ENCODE assay signal across 8 mouse cellular contexts in the genomic region with DNA sequence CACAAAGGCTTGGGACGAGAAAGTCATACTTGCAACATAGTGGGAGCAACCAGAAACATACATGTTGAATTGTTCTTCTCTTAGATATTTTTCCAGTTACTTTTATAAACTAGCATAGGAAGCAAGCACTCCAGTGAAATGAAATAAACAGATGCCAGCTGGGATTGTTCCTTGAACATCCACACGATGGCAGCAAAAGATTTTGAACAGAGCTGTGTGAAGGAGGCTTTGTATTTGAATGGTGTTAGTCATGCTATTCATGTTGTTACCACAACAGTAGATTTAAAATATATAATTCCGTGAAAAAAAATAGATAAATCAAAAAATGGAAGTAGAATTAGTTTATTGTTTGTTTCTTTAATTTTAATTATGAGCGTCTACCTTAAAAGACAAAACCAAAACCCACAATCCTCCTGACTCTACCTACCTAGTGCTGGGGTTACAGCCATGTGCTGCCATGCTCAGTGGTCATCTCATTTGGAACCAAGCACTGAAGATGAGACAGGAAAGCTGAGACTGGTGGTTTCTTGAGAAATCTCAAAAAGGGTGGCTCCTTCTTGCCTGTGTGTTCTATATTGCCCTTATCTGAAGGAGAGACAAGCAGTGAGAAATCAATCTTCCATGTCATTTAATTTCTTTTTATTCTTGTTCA.
DNase-seq lines count a peak whose midpoint lies in the region; ATAC-seq and TF ChIP-seq lines count a peak whose summit lies in the region.

No protein-coding gene starts in this region.

- WGBS in forebrain, postnatal 0 days, result 17% methylated on average over 4 of the region's 4 CpGs
- 20% methylated on average over 4 of the region's 4 CpGs for WGBS in limb, embryonic 10.5 days

- no peaks in the 10 kb centered on the region for H3K36me3 ChIP-seq in G1E (replicated peaks)
- H3K36me3 ChIP-seq in forebrain, postnatal 0 days (ENCODE audit: insufficient read depth), result no peaks in the 10 kb centered on the region
- no peaks in the 10 kb centered on the region for H3K36me3 ChIP-seq in limb, embryonic 10.5 days

- peak; percentile 27; the same call in 1 of the 2 replicates for TF ChIP-seq CTCF in G1E (IDR thresholded peaks at IDR 0.05; ENCODE audit: low read depth, low read length)
- TF ChIP-seq CTCF in forebrain, postnatal 0 days (IDR thresholded peaks at IDR 0.05; ENCODE audit: low read depth), result peak; percentile 86

- DNase-seq in 3T3-L1 (ENCODE audit: low read depth, low spot score) (peak; percentile 83), G1E (ENCODE audit: low spot score) (no peak)
- peak; percentile 68 for DNase-seq in cerebellum, adult 8-10 months
- peak; percentile 90 for DNase-seq in forebrain, postnatal 0 days
- DNase-seq in kidney, adult 18-20 months, result peak; percentile 45
- DNase-seq in limb, embryonic 10.5 days (ENCODE audit: low spot score), result peak; percentile 63
- DNase-seq in neural tube, embryonic 10.5 days (ENCODE audit: extremely low spot score, low spot score), result peak; percentile 49
- no peak for DNase-seq in spleen, adult 12 weeks (ENCODE audit: low spot score)

- no peaks in the 10 kb centered on the region for H3K27me3 ChIP-seq in G1E (ENCODE audit: insufficient read depth, low read length)
- H3K27me3 ChIP-seq in forebrain, postnatal 0 days (ENCODE audit: insufficient read depth, low read length), result no peaks in the 10 kb centered on the region
- H3K27me3 ChIP-seq in limb, embryonic 10.5 days (ENCODE audit: low read depth, poor library complexity, severe bottlenecking), result no peaks in the 10 kb centered on the region

- no peaks in the 10 kb centered on the region for H3K9me3 ChIP-seq in G1E (replicated peaks)
- H3K9me3 ChIP-seq in forebrain, postnatal 0 days (ENCODE audit: low read length), result no peaks in the 10 kb centered on the region
- H3K9me3 ChIP-seq in limb, embryonic 10.5 days (replicated peaks), result no peaks in the 10 kb centered on the region

- H3K4me2 ChIP-seq in forebrain, postnatal 0 days (ENCODE audit: low read depth), result no peak overlapping the region

- no peak overlapping the region for H3K27ac ChIP-seq in forebrain, postnatal 0 days (ENCODE audit: low read depth, low read length)
- H3K27ac ChIP-seq in limb, embryonic 10.5 days, result no peak overlapping the region

- no peaks in the 10 kb centered on the region for H3K4me1 ChIP-seq in G1E (ENCODE audit: insufficient read depth, low read depth, low read length)
- H3K4me1 ChIP-seq in forebrain, postnatal 0 days (ENCODE audit: insufficient read depth), result no peaks in the 10 kb centered on the region
- no peaks in the 10 kb centered on the region for H3K4me1 ChIP-seq in limb, embryonic 10.5 days

- ATAC-seq in G1E (ENCODE audit: extremely low read depth, insufficient number of reproducible peaks, low FRiP score, poor library complexity, severe bottlenecking), result peak; percentile 57; the same call in 1 of the 2 replicates
- ATAC-seq in forebrain, postnatal 0 days, result peak; percentile 85

- H3K4me3 ChIP-seq in G1E (ENCODE audit: low read depth, low read length), result no peak overlapping the region
- H3K4me3 ChIP-seq in forebrain, postnatal 0 days (ENCODE audit: low read depth, low read length), result no peak overlapping the region
- no peak overlapping the region for H3K4me3 ChIP-seq in limb, embryonic 10.5 days

- no peak overlapping the region for H3K9ac ChIP-seq in forebrain, postnatal 0 days

Comparison
In these comparisons a context has a peak if more than half of its experiments do, and no peak if none do; other contexts are left out.
1. DNase-seq: peak in 3T3-L1 (single experiment), cerebellum, adult 8-10 months (single experiment), forebrain, postnatal 0 days (single experiment), kidney, adult 18-20 months (single experiment), limb, embryonic 10.5 days (single experiment) and neural tube, embryonic 10.5 days (single experiment); none in G1E (single experiment) and spleen, adult 12 weeks (single experiment).